Mouse (Mus musculus) ES-Bruce4 (cell line): ENCODE results near the gene Jaml.

Experiments used
- CTCF ChIP-seq: IDR thresholded peaks from one replicate; pipeline ENCODE4 v1.8.1; 2011; ENCODE audit warnings: low read depth, low read length
- EP300 ChIP-seq: IDR thresholded peaks from 2 replicates; pipeline ENCODE4 v1.6.1; 2011; ENCODE audit warnings: low read depth, low read length; ENCODE audit not compliant: insufficient read depth
- POLR2A ChIP-seq: IDR thresholded peaks from one replicate; pipeline ENCODE4 v1.8.1; 2011; ENCODE audit warnings: low read length; ENCODE audit not compliant: insufficient read depth

GRCm38 (mm10) chr9:45098426-45098825 lies 19.4 kb downstream of the Jaml start:
- TF ChIP-seq EP300 (no peak), CTCF (no peak), POLR2A (no peak)
